ENCODE assay signal across 9 mouse cellular contexts in the genomic region with DNA sequence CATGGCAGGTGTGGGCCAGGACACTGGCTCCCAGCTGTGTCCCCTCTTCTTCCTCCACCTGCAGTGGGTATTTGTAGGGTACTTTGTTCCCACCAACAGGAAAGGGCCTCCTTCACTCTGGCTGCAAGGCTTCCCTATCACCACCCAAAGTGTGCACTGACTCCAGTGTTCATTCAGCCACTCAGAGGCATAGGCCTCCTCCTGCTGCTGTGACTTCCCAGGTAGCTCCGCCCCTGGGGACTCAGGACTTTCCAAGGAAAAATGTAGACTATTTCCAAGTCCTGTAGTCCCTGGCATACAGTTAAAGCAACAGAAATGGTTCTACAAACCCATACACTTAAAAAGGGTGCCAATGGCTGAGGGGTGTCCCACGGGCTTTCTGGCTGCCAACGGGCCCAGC. TPM values are rescaled to one million over a fixed set of nuclear protein-coding genes. Genes with fewer than 3 reads are reported as not detected.
DNase-seq lines count a peak whose midpoint lies in the region; ATAC-seq and TF ChIP-seq lines count a peak whose summit lies in the region.
"Had no signal": no experiment of that assay in that cellular context is flagged by ENCODE, and none has a peak within 500 bp of the region (broad histone marks: within the 10 kb centered on the region; RNA-seq: fewer than 3 reads in every experiment).

No protein-coding gene starts in this region.

- peak overlapping the region; percentile 47 to 54 for H3K4me3 ChIP-seq in heart, embryonic 14.5 days (ENCODE audit: control insufficient read depth in 1 of 2, insufficient read depth in 1 of 2, low read depth in 1 of 2, low read length in 2 of 2)
- H3K4me3 ChIP-seq in embryonic facial prominence, embryonic 11.5 days (ENCODE audit: low read depth, low read length): peak overlapping the region; percentile 62
- H3K4me3 ChIP-seq in intestine, postnatal 0 days (ENCODE audit: low read depth, low read length): peak overlapping the region; percentile 67
- H3K4me3 ChIP-seq in midbrain, embryonic 14.5 days (replicated peaks; ENCODE audit: low read depth, low read length): peak overlapping the region; percentile 53

- H3K27me3 ChIP-seq in heart, embryonic 14.5 days (ENCODE audit: control insufficient read depth, insufficient read depth, low read length): no peaks in the 10 kb centered on the region
- no peaks in the 10 kb centered on the region for H3K27me3 ChIP-seq in embryonic facial prominence, embryonic 11.5 days (ENCODE audit: control insufficient read depth, insufficient read depth, low read length)
- no peaks in the 10 kb centered on the region for H3K27me3 ChIP-seq in intestine, postnatal 0 days (replicated peaks; ENCODE audit: control insufficient read depth, insufficient read depth, low read length)
- H3K27me3 ChIP-seq in midbrain, embryonic 14.5 days (ENCODE audit: control insufficient read depth, insufficient read depth, low read length): no peaks in the 10 kb centered on the region

- H3K9ac ChIP-seq in heart, embryonic 14.5 days (ENCODE audit: low read length): peak overlapping the region; percentile 67
- peak overlapping the region; percentile 64; the same call in 1 of the 2 replicates for H3K9ac ChIP-seq in embryonic facial prominence, embryonic 11.5 days (replicated peaks; ENCODE audit: low read length)
- H3K9ac ChIP-seq in intestine, postnatal 0 days (ENCODE audit: low read depth, low read length): peak overlapping the region; percentile 17; the same call in 1 of the 2 replicates
- peak overlapping the region; percentile 62; the same call in 1 of the 2 replicates for H3K9ac ChIP-seq in midbrain, embryonic 14.5 days (replicated peaks; ENCODE audit: low read length)

- TF ChIP-seq CTCF in intestine, postnatal 0 days (IDR thresholded peaks at IDR 0.05; ENCODE audit: low read depth): no peak

- H3K36me3 ChIP-seq in heart, embryonic 14.5 days (ENCODE audit: control insufficient read depth, insufficient read depth, low read length): no peaks in the 10 kb centered on the region; the same call in 1 of the 2 replicates
- no peaks in the 10 kb centered on the region for H3K36me3 ChIP-seq in embryonic facial prominence, embryonic 11.5 days (replicated peaks; ENCODE audit: control insufficient read depth, insufficient read depth, low read depth, low read length)
- H3K36me3 ChIP-seq in intestine, postnatal 0 days (ENCODE audit: control insufficient read depth, insufficient read depth): peaks cover 19% of the 10 kb centered on the region
- H3K36me3 ChIP-seq in midbrain, embryonic 14.5 days (ENCODE audit: control insufficient read depth, insufficient read depth, low read length): no peaks in the 10 kb centered on the region

- WGBS in heart, embryonic 14.5 days: 37% methylated on average over 3 of the region's 3 CpGs
- WGBS in embryonic facial prominence, embryonic 11.5 days: 17% methylated on average over 3 of the region's 3 CpGs
- WGBS in intestine, postnatal 0 days: 19% methylated on average over 3 of the region's 3 CpGs
- WGBS in midbrain, embryonic 14.5 days: 26% methylated on average over 3 of the region's 3 CpGs

- no peak for ATAC-seq in heart, embryonic 14.5 days (ENCODE audit: insufficient number of reproducible peaks, insufficient read depth, low FRiP score, low read depth)
- no peak for ATAC-seq in embryonic facial prominence, embryonic 11.5 days (replicated peaks; ENCODE audit: insufficient number of reproducible peaks, low FRiP score, low TSS enrichment, low read depth)
- peak; percentile 54 for ATAC-seq in intestine, postnatal 0 days
- ATAC-seq in midbrain, embryonic 14.5 days (ENCODE audit: low FRiP score, low TSS enrichment): no peak

- intact Hi-C loops in heart, postnatal 14 days (cut with DNase I): no loop called here

- DNase-seq in heart, postnatal 14 days: no peak
- peak; percentile 4 for DNase-seq in CD4-positive, CD25-positive, alpha-beta regulatory T cell, adult 2 months (ENCODE audit: low read depth, low spot score)
- DNase-seq in embryonic facial prominence, embryonic 11.5 days (ENCODE audit: low spot score): no peak
- peak; percentile 25 for DNase-seq in midbrain, embryonic 14.5 days
- no peak for DNase-seq in retina, embryonic 14.5 days (ENCODE audit: low spot score)
- no peak for DNase-seq in c-Kit-positive CD71-positive TER-119-positive erythroid progenitor cells, embryonic 14.5 days (ENCODE audit: low spot score)

- peak overlapping the region; percentile 96 for H3K4me2 ChIP-seq in heart, embryonic 14.5 days (ENCODE audit: low read length)
- H3K4me2 ChIP-seq in embryonic facial prominence, embryonic 11.5 days (ENCODE audit: low read depth, low read length): peak overlapping the region; percentile 97
- H3K4me2 ChIP-seq in intestine, postnatal 0 days (replicated peaks; ENCODE audit: low read depth): peak overlapping the region; percentile 82
- peak overlapping the region; percentile 92 for H3K4me2 ChIP-seq in midbrain, embryonic 14.5 days (ENCODE audit: low read length)

- H3K4me1 ChIP-seq in heart, embryonic 14.5 days (ENCODE audit: control insufficient read depth in 2 of 2, insufficient read depth in 2 of 2, low read length in 2 of 2): peaks cover 2 to 8% of the 10 kb centered on the region in 2 experiments
- H3K4me1 ChIP-seq in embryonic facial prominence, embryonic 11.5 days (ENCODE audit: control insufficient read depth, insufficient read depth, low read length): no peaks in the 10 kb centered on the region
- H3K4me1 ChIP-seq in intestine, postnatal 0 days (replicated peaks; ENCODE audit: control insufficient read depth, insufficient read depth, low read length): no peaks in the 10 kb centered on the region
- H3K4me1 ChIP-seq in midbrain, embryonic 14.5 days (ENCODE audit: control insufficient read depth, insufficient read depth, low read length): peaks cover 8% of the 10 kb centered on the region

- no peak overlapping the region for H3K27ac ChIP-seq in heart, embryonic 14.5 days (replicated peaks in 1 of 2; ENCODE audit: control insufficient read depth in 1 of 2, insufficient read depth in 1 of 2, low read depth in 2 of 2, low read length in 2 of 2)
- no peak overlapping the region for H3K27ac ChIP-seq in embryonic facial prominence, embryonic 11.5 days (replicated peaks; ENCODE audit: low read depth, low read length)
- H3K27ac ChIP-seq in intestine, postnatal 0 days (ENCODE audit: low read depth, low read length): peak overlapping the region; percentile 98
- H3K27ac ChIP-seq in midbrain, embryonic 14.5 days (replicated peaks; ENCODE audit: low read depth, low read length): no peak overlapping the region

- H3K9me3 ChIP-seq in heart, embryonic 14.5 days (ENCODE audit: control insufficient read depth, low read length): no peaks in the 10 kb centered on the region
- H3K9me3 ChIP-seq in embryonic facial prominence, embryonic 11.5 days (replicated peaks; ENCODE audit: control insufficient read depth, low read length): no peaks in the 10 kb centered on the region
- no peaks in the 10 kb centered on the region for H3K9me3 ChIP-seq in intestine, postnatal 0 days (ENCODE audit: control insufficient read depth)
- no peaks in the 10 kb centered on the region for H3K9me3 ChIP-seq in midbrain, embryonic 14.5 days (ENCODE audit: control insufficient read depth, low read length)

RNA-seq across cellular contexts. Expression of gene Plpp2, which starts 0.9 kb away (rescaled TPM):
- polyA plus RNA-seq in heart, embryonic 14.5 days (2014; fragmentation: Nextera tagmentation; extraction: Ambion mirVana): 10.3 TPM in 2 replicates
- total RNA-seq in heart, postnatal 14 days (2021): 1 to 10 TPM; 2.4 to 3.1 TPM
- 13.3 and 17.9 TPM in 2 replicates for polyA plus RNA-seq in embryonic facial prominence, embryonic 11.5 days (2014; fragmentation: Nextera tagmentation; extraction: Ambion mirVana)
- polyA plus RNA-seq in intestine, postnatal 0 days (2015; fragmentation: Nextera tagmentation; extraction: Ambion mirVana): 141 TPM in 2 replicates
- polyA plus RNA-seq in midbrain, embryonic 14.5 days (2014; fragmentation: Nextera tagmentation; extraction: Ambion mirVana): 14.7 and 19.1 TPM in 2 replicates

RNA-seq across cellular contexts. Expression of gene Mier2, which starts 22.3 kb away (rescaled TPM):
- polyA plus RNA-seq in heart, embryonic 14.5 days (2014; fragmentation: Nextera tagmentation; extraction: Ambion mirVana): 22.1 and 30.6 TPM in 2 replicates
- 10 to 100 TPM in 1 of 2 experiments, 1 to 10 TPM in 1; 9.2 to 12.4 TPM for total RNA-seq in heart, postnatal 14 days (2021)
- polyA plus RNA-seq in embryonic facial prominence, embryonic 11.5 days (2014; fragmentation: Nextera tagmentation; extraction: Ambion mirVana): 39.4 and 41.7 TPM in 2 replicates
- polyA plus RNA-seq in intestine, postnatal 0 days (2015; fragmentation: Nextera tagmentation; extraction: Ambion mirVana): 15.6 and 16.2 TPM in 2 replicates
- polyA plus RNA-seq in midbrain, embryonic 14.5 days (2014; fragmentation: Nextera tagmentation; extraction: Ambion mirVana): 48.8 and 64.3 TPM in 2 replicates

RNA-seq across cellular contexts. Expression of gene Theg, which starts 54.5 kb away (rescaled TPM):
- not detected in 2 replicates for polyA plus RNA-seq in heart, embryonic 14.5 days (2014; fragmentation: Nextera tagmentation; extraction: Ambion mirVana)
- total RNA-seq in heart, postnatal 14 days (2021): not detected
- polyA plus RNA-seq in embryonic facial prominence, embryonic 11.5 days (2014; fragmentation: Nextera tagmentation; extraction: Ambion mirVana): not detected in 2 replicates
- not detected in 2 replicates for polyA plus RNA-seq in intestine, postnatal 0 days (2015; fragmentation: Nextera tagmentation; extraction: Ambion mirVana)
- polyA plus RNA-seq in midbrain, embryonic 14.5 days (2014; fragmentation: Nextera tagmentation; extraction: Ambion mirVana): not detected in 2 replicates
- polyA plus RNA-seq: large intestine, adult 2 months had no signal

Comparison
In these comparisons a context has a peak if more than half of its experiments do, and no peak if none do; other contexts are left out.
1. H3K9ac ChIP-seq: peak in every context shown above with its lines; median percentile 67 in heart, embryonic 14.5 days; 64 in embryonic facial prominence, embryonic 11.5 days; 62 in midbrain, embryonic 14.5 days; 17 in intestine, postnatal 0 days.
2. DNase-seq: peak in CD4-positive, CD25-positive, alpha-beta regulatory T cell, adult 2 months (single experiment) and midbrain, embryonic 14.5 days (single experiment); none in heart, postnatal 14 days (0 of 2), embryonic facial prominence, embryonic 11.5 days (single experiment), retina, embryonic 14.5 days (single experiment) and c-Kit-positive CD71-positive TER-119-positive erythroid progenitor cells, embryonic 14.5 days (single experiment).
3. Peak in every context shown above with its lines, with median percentiles within 50 percentile points of each other: H3K4me2 ChIP-seq and H3K4me3 ChIP-seq.